Mouse (Mus musculus): Measurements from ENCODE around the gene Fbxo6.
"Not testable (repeated sequence)": the region's sequence is repeated elsewhere in the genome, so short reads cannot be mapped to it uniquely, and the experiment has no call there.

The Fbxo6 gene

DNA sequence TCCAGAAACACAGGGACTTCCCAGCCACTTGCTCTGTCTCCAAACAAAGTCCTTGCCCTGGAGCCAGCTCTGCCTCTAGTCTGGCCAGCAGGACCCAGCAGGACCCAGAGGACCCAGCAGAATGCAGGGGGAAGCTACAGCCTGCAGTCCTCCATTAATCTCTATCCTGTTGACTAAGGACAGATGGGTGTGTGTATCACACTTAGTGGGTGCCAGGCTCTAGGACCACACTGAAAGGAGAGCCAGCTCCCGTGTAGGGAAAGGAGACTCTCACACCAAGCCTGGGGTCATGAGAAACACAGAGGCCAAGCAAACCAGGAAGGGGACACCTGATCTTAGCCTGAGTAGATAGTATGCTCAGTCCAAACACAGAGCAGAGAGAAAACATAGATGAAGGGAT, 23.7 kb downstream of the Fbxo6 start:
- no peak for DNase-seq (ENCODE audit: low spot score)

DNA sequence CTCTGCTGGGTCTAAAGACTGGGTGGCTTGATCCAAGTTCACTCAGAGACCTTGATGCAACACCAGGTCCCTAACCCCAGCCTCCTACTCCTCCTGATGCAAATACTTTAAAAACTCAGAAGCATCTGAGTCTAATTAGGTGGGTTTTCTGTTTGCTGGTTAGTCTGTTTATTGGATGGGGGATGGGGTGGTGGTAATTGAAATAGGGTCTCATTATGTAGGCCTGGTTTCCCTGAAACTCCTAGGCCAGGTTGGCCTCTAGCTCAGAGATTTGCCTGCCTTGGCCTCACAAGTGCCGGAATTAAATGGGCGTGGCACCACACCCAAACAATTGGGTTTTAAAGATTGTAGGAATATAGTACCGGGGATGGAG, 29.3 kb downstream of the Fbxo6 start:
- DNase-seq (ENCODE audit: low spot score) = no peak

DNA sequence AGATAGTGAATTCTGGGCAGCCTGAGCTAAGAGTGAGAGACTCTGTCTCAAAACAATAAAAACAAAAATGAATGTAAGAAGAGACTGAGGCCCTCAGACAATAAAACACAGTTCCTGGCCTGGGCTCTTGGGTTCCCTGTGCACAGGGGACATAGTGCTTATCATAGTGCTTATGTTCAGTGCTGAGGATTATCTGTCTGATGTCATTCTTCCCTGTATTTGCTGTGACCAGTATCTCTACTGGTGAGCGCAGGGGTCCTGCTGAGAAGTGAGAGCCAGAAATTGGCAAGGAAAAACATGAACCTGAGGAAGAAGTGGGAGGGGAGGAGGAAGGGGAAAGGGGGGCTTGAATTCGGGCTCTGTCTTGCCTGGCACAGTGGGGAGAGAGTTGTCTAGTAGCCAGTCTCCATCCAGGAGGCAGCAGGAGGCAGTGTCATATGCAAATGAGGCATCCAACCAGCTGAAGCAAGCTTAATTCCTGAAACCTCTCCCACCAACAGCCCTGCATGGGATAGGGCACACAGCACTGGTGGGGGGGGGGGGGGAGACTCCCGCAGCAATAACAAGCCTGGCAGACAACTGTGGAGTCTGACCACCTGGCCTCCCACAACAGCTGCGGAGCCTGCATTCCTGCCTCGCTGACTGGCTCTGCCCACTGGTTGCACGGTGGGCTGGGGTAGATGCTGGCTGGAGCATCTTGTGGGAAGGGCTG, 29.8 kb downstream of the Fbxo6 start:
- DNase-seq (ENCODE audit: low spot score) = no peak

DNA sequence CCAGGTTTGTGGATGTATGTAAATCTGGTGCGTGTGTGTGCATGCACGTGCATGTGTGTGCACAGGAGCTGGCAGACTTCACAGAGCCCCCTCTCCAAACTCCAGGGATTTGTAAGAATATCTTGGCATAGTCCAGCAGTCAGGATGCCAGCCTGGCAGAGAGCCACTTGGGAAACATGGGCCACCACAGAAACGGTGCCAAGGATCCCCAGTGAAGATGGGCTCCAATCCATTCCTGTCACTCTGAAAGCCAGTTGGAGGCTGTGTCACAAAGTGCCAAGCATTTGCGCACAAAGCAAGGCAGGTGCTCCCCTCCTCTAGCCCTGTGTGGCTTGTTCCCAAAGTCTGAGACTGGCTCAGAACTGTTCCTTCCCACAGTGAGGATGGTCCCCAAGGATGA, 30.6 kb downstream of the Fbxo6 start:
- DNase-seq (ENCODE audit: low spot score) = no peak

DNA sequence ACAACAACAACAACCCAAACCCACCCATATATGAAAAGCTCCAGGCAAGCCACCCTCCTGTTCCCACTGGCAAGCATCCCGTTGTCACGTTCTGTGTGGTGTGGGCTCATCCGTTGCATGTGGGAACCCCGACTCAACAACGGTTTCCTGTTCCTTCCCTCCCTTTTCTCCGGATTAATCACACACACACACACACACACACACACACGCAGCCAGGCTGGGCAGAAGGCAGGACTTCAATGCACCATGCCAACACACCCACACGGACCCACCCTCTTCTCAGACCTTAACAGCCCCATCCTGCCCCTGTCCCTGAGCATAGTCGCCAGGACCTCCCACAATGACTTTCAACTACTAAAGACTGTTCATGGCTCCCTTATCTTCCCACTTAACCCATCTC, 31.4 kb downstream of the Fbxo6 start:
- no peak for DNase-seq (ENCODE audit: low spot score)

DNA sequence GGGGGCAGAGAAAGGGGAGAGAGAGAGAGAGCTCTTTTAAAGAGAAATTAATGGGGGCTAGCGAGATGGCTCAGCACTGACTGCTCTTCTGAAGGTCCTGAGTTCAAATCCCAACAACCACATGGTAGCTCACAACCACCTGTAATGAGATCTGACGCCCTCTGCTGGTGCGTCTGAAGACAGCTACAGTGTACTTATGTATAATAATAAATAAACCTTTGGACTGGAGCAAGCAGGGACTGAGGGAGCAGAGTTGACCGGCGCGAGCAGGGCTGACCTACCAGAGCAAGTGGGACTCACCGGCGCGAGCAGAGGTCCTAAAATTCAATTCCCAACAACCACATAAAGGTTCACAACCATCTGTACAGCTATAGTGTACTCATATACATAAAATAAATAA, 32.4 kb downstream of the Fbxo6 start:
- DNase-seq (ENCODE audit: low spot score) = not testable (repeated sequence)

DNA sequence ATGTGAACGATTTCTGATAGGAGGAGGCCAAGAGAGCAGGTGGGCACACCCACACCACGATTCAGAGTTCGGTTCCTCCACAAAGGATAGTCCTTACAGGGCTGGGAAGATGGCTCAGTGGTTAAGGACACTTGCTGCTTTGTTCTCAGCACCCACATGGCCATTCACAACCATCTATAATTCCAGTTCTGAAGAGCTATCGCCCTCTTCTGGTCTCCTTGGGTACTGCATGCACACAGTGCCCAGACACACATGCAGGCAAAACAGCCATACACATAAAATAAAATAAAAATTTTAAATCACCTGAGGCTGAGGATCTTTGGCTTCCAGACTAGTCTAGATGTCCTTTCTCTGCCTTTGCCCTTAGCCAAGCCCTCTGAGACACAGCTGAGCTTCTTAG, 34.5 kb downstream of the Fbxo6 start:
- DNase-seq (ENCODE audit: low spot score) = no peak

DNA sequence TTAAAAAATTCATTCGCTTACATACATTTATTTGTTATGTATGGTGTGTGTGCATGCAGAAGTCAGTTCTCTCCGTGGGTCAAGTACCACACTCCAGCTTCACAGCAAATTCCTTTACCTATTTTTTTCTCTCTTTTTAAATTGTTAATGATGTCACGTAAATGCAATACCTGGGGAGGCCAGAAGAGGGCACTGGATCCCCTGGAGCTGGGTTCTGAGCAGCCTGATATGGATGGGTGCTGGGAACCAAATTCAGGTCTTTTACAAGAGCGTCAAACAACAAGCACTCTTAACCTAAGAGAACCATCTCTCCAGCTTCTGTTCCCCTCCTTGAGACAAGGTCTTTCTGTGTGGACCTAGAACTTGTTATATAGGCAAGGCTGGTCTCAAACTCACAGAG, 35.3 kb downstream of the Fbxo6 start:
- DNase-seq (ENCODE audit: low spot score) = no peak

DNA sequence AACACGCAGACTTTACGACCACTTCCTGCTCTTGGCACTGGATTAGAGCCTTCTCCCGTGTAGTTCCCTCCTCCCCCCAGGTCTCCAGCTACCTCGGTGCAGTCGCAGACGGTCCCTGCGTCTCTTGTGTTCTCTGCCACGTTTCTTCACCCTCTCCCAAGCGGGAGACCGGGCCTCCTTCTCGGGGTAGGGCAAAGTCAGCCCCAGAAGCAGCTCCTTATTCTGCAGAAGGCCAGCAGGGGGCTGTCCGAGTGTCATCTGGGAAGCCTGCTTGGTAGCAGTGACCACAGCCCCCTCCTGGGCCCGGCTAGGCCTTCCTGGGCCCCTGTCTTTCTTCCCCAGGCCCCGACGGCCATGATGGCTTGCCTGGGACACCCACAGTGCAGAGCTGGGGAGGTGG, 36.5 kb downstream of the Fbxo6 start:
- DNase-seq (ENCODE audit: low spot score) = peak; percentile 23

DNA sequence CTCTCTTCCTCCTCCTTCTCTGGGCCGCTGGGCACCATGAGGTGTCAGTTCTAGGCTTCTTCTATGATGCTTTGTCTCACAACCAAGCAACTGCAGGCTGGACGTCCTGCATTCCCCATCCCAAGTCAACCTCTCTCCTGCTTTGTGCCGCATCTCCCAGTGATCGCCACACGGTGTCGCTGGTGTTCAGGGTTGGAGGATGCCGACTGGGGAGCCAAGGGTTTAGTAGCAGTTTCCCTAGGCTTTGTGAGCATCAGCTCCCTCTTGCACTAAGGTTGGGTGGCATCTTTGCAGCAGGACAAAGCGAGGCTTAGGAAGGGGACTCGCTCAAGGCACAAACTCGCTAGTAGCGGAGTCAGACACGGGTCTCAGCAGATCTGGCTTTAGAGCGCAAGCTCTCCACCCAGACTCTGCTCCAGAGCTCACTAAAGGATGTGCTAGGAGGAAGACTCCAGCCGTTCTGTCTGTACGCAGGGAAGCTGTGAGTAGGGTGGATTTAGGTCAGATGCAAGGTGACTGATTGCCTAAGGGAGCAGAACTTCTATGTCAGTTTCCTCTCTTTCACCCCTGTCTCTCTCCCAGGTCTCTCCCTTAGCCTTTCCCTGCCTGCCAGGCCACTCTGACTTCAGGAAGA, 37.1 kb downstream of the Fbxo6 start:
- peak; percentile 73 for DNase-seq (ENCODE audit: low spot score)

DNA sequence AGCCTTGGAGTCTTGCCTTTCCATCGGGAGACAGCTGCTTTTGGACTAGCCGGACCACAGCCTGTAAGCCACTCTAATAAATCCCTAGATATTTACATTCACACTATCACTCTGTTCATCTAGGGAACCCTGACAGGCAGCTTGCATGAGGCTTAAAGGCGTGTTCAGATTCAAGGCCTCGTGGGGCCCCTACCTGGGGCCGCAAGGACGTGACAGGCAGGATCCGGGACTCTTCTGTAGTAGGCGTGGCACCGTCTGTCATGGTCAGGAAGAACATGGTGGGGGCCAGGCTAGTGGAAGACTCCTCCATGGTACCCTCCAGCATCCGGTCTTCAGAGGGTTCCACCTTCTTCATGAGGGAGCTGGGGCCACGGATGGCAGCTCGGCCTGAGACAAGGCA, 39.4 kb downstream of the Fbxo6 start:
- DNase-seq (ENCODE audit: low spot score) = no peak

DNA sequence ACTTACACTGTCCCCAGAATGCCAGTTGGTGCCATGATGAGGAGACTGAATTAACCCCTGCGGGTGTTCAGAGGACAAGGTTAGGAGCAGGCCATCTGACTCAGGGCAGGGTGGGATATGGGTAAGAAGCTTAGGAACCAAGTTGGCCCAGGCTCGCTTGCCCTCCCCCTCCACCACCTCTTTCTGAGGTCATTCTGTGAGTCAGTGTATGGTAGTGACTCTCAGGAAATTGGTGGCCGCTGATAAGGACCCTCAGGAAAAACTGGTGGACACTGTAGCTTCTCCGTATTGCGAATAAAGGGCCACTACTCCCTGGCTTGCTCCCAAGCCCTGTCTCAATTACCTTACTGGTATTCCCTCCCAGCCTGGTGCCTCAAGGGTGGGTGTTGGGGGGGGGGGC, 42.7 kb downstream of the Fbxo6 start:
- DNase-seq (ENCODE audit: low spot score) = no peak

DNA sequence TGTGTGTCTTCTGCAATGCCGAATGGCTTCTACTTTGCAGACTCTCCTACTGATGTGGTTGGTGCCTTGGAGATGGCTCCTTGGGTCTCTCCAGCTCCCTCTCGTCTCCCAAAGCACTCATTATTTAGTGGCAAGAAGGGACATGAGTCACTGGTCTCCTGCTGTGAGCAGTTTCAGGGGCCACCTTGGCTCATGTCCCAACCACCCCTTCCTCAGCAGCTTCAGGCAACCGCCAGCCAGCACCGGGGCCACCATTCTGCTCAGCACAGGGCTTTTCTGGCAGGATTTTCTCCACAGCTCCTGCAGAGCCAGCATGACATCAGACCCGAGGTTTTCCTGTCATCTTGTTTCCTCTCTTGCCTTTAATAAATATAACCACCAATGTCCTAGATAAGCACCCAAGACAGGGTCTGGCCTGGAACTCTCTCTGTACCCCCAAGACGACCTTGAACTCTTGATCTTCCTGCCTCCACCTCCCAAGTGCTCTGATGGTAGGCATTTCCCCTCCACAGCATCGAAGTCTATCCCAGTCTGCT, 43.3 kb downstream of the Fbxo6 start:
- DNase-seq (ENCODE audit: low spot score) = no peak

DNA sequence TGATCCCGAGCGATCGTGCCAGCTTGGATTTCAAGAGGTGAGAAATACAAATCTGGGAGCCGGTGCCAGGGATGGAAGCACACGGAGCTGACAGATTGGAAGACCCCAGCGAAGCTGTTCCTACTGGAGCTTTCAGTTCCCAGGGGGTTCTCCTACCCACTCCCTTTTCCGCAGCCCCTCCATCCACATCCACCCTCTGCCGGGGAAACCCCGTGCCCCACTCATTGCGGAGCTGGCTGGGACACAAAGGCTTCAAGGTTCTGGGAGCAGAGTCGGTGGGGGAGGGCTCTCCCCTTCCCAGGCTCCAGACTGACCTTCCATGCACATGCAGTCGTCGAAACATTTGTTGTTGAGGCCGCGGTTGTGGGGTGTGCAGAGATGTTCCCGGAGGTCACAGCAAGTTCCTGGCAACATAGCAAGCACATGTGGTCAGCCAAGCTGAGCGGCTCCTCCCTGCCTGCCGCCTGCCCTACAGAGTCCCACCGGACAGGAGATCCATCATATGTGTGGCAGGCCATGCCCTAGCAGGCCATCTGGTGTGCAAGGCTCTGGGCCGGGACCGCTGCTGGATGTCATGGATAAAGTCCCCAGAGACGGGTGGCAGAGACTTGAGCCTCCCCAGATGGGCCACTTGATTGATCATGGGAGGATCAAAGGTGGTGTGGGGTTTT, 44.2 kb downstream of the Fbxo6 start:
- DNase-seq (ENCODE audit: low spot score) = no peak

DNA sequence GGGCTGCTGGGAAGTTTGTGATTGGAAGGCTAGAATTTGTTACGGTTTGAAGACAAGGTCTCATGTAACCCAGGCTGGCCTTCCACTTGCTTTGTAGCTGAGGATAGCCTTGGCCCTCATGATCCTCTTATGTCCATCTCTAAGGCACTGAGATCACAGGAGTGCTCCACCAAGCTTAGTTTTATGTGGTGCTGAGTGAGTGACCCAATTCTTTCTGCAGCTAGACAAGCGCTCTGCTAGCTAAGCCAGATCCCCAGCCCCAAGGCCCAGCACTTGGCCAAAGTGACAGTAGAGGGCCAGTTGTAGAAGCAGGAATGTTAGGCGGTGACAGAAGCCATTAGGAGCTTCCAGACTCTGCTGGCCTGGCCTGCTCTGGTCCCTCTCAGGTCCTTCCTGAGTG, 47.8 kb downstream of the Fbxo6 start:
- DNase-seq (ENCODE audit: low spot score) = no peak

DNA sequence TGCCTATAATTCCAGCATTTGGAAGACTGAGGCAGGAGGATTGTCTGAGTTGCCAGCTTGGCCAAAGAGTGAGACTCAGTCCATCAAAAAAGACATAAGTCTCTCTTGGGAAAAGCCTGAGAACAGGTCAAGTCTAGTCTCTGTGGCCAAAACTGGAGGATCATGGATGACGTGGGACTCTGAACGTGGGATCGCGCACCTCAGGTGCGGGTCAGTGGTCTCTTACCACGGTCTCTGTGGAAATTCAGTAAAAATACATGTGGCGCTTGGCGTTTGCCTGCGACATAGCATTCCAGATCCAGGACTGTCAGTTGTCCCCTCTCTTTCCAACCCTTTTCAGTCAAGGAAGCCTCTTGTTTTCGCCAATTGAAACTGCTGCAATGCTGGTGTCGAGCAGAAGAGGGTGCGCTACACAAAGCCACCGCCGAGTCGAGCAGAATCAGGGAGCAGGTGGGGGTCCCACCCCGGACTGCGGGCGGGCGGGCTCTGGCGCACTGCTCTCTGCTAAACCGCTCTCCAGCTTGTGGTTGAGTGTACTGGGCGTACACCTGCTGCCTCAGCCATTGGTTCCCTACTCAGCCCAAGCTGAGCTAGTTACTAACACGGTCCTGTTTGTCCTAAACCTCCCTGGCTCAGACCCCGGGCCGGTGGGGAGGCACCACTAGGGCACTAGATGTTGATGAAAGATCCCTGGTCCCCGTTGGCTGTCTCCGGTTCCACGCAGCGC, 50.0 kb downstream of the Fbxo6 start:
- DNase-seq (ENCODE audit: low spot score) = peak; percentile 54

DNA sequence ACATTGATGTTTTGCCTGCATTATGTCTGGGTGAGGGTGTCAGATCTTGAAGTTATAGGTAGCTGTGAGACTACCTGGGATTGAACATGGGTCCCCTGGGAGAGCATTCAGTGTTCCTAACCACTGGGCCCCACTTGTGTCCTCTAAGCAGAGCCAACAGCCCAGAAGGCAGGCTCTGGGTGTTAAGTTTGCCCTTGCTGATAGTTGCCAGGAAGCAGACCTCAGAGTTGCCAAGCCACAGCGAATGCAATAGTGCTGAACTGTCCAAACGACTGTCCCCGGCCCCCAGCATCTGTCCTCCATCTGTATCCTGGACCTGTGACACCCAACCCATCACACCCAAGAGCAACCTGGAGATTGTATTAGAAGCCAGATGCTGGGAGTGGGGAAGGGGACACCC, 53.3 kb downstream of the Fbxo6 start:
- no peak for DNase-seq (ENCODE audit: low spot score)

DNA sequence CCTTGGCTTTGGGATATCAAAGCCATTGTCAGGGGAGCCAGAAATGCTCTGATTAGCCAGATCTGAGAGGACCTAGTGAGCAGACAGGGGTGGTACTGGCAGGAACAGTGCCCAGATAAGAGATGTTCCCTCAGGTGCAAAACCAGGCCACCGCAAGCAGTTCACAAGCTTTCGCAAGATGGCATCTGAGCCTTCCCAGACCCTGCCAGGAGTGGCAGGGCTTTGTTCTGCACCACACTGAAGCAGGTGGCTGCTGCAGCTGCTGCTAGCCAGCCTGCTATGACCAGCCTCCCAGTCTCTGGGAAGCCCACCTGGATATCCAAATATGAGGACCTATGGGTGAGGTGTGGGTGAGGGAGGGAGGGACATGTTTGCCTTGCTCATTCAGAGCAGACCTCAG, 54.0 kb downstream of the Fbxo6 start:
- DNase-seq (ENCODE audit: low spot score) = no peak

Data from T-cell, adult 2 months (primary cell).